Mouse (Mus musculus): ENCODE data around the gene Txndc8. TPM values are rescaled to one million over a fixed set of nuclear protein-coding genes. Genes with fewer than 3 reads are reported as not detected.

Txndc8 gene
- polyA plus RNA-seq (2017; shearing (Covaris generic)), result not detected

GRCm38 (mm10) chr4:58009024-58009423 is at the start of gene Txndc8:
Gene Txndc8, minus strand, starts transcription at chr4:58009124.

GRCm38 (mm10) chr4:57956029-57956960 is 52.6 kb downstream of the Txndc8 start, which contains the start of gene Txn1:
Gene Txn1, minus strand, starts transcription at chr4:57956411.

Other genes with a start within 250 kb of the Txndc8 start
- 0.16 TPM for gene D630039A03Rik, start 92.8 kb downstream of the Txndc8 start, polyA plus RNA-seq (2017; shearing (Covaris generic))
- 80.6 TPM for gene Txn1, start 52.7 kb downstream of the Txndc8 start, polyA plus RNA-seq (2017; shearing (Covaris generic))
- gene Svep1, start 197.7 kb upstream of the Txndc8 start, polyA plus RNA-seq (2017; shearing (Covaris generic)), result not detected